Mouse (Mus musculus) adrenal gland, adult (tissue): ENCODE data around the gene Amotl2.

Source experiments
- DNase-seq, 2 experiments: peaks; one replicate each; pipeline ENCODE4 v3.0.0; 2022 to 2023; ENCODE audit warnings: low spot score in 1 of 2; ENCODE audit not compliant: inconsistent age in 2 of 2

Gene Amotl2

DNA sequence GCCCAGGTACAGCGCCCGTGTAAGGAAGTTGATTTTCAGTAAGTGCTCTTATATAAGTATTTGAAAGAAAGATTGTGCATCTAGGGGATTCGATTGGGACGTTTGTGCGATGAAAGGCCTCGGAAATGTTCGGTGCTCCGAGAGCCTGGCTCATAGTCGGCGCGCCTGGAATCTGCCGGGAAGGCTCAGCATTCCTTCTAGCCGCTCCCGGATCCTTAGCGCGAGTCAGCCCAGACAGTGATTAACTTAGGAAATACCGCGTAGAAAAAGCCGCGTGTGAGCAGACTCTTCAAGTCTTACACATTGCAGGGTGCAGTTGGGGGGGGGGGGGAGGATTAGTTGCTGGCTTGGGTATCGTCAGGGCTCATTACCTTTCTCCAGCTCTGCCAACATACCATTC is 2.2 kb downstream of the Amotl2 start:
- no peak for DNase-seq

DNA sequence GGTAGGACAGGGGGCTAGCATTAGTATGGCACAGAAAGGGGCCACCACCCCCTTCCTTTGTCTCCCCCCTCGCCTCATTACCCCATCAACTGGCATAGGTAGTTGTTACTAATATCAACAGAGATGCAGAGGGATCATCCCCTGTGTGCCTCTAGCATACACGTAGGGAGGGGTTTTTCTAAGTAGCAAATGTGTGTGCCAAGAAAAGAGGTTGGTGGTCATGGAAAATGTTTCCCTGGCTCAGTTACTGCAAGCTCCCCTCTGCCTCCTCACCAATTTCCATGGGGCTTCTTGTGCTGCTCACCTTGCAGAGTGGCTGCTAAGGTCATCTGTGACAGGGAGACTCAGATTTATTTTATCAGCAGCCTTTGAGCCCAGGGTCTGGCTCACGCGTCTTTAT is 2.6 kb downstream of the Amotl2 start:
- peak; percentile 44 to 82 for DNase-seq

DNA sequence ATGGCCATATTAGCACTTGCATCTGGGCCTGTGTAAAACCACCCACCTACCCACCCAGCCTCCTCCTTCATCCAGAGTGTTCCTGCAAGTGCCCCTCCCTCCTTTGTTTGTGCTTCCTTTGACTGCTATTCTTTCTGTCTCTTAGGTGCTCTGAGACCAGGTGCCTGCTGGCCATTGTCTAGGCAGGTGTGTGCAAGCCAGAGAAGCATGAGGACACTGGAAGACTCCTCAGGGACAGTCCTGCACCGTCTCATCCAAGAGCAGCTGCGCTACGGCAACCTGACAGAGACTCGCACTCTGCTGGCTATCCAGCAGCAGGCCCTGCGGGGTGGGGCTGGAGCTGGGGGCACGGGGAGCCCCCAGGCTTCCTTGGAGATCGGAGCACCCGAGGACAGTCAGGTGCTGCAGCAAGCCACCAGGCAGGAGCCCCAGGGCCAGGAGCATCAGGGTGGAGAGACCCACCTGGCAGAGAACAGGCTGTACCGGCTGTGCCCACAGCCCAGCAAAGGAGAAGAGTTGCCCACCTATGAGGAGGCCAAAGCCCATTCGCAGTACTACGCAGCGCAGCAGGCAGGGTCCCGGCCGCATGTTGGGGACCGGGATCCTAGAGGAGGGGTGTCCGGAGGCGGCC is 3.6 kb downstream of the Amotl2 start:
- DNase-seq: peak; percentile 35 to 75

DNA sequence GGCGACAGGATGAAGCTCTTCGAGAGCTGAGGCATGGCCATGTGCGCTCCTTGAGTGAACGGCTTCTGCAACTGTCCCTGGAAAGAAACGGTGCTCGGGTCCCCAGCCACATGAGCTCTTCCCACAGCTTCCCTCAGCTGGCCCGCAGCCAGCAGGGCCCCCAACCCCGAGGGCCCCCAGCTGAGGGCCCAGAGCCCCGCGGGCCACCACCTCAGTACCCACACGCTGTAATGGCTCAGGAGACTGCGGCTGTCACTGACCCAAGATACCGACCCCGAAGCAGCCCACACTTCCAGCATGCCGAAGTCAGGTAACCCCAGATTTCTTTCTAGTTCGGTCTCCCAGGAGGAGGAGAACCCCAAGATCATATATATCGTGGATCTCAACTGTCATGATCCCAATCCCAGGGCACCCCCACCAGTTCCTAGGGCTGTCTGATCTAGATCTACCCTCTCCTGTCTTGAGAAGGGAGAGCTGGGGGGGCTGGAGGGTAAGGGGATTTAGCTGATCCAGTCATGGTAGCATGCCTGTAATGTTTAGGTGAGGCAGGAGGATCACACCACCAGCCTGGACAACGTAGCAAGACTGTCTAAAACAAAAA is 4.2 kb downstream of the Amotl2 start:
- peak in 1 of 2 experiments; percentile 66 for DNase-seq

DNA sequence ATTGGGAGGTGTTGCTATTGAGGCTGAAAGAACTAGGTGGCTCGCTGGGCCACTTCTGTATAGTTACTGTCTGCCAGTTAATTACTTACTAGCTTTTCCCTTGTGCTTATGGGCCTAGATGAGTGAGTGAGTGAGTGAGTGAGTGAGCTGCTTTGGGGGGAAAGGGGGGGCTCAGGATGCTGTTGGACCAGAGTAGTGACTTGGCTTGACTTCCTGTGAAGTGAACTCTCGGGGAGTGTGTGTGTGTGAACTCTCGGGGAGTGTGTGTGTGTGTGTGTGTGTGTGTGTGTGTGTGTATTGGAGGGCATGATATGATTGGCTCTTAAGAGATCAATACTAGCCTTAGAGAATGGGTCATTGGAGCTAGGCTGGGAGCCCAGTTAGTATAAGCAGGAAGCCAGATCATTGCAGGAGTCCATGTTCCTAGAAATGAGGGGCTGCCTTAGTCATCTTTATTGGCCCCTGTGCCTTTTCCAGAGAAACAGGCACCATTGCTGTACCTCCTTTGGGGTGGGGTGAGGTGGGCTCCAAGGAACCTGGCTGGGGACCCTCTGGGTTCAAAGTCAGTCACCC is 5.0 kb downstream of the Amotl2 start:
- peak in 1 of 2 experiments; percentile 59 for DNase-seq

DNA sequence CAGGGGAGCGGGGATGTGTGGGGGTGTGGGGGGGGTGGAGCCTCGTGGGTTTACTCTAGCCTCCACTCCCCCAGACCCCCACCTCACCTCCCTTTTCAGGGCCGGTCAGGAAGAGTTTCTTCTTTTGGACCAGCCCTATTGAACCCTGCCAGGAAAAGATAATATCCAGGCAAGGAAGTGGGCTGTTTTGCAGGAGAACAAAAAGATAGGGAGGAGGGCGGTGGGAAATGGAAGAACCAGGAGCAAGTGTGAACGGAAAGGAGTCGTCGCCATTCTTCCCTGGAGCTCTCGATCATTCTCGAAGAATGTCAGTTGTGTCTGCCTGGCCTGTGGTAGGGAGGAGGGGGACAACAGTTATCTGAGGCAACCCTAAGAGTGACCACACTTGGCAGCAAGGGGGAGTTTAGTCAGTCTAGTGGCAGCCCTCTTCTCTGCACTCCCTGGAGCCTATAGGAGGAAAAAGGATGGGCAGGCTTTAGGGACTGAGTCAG is 5.6 kb downstream of the Amotl2 start:
- peak; percentile 40 to 70 for DNase-seq

DNA sequence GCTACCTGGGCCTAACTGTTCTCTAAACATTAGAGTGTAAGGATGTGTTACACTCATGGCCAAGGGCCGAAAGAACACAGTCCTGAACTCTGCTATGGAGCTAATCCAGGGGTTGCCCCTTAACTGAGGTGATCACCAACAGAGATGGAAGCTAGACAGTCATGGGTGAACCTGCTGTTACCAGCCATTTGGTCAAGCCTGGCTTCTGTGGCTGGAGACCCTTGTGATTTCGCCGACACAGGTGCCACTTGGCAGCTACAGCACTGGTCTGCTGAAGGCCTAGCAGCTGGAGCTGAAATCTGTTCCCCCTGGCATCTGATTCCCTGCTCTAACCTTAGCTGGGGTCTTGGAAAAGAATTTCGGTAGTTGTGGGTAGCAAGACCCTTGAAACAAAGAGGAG is 6.3 kb downstream of the Amotl2 start:
- DNase-seq: peak in 1 of 2 experiments; percentile 65

DNA sequence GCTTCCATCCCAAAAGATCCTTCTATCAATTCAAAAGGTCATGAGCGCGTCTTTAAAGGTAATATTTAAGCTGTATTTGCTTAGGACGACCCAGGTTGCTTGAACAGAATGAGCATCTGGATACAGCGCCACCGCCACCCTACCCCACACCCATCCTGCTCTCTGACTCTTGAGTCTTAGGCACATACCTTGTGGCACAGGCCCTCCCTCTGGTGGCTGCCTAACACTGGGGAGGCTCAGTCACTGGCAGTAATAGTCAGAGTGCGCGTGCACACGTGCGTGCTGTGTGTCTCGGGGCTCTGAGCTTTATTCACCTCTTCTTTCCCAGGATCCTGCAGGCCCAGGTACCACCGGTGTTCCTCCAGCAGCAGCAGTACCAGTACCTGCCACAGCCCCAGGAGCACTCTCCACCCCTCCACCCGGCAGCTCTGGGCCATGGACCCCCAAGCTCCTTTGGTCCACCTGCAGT is 6.8 kb downstream of the Amotl2 start:
- DNase-seq: peak; percentile 41 to 69

DNA sequence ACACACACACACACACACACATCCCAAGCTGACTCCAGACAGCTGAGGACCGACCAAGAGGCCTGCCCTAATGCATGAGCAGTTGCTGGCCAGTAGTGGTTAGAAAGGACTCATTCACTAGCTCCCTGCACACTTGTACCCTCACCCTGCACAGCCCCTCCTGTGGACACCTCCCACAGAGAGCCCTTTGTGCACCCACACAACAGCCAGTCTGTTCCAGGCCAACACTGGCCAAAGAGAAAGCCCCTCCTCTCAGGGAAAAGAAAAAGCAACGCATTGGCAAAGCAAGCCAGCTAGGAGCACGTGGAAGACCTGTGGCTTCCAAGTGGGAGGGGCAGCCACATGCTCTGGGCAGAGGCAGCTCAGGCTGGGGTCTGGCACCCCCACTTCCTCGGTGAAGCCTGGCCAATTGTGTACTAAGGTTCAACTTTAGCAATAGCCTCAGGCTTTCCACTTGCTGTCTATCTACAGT is 7.6 kb downstream of the Amotl2 start:
- DNase-seq: peak; percentile 59 to 86

DNA sequence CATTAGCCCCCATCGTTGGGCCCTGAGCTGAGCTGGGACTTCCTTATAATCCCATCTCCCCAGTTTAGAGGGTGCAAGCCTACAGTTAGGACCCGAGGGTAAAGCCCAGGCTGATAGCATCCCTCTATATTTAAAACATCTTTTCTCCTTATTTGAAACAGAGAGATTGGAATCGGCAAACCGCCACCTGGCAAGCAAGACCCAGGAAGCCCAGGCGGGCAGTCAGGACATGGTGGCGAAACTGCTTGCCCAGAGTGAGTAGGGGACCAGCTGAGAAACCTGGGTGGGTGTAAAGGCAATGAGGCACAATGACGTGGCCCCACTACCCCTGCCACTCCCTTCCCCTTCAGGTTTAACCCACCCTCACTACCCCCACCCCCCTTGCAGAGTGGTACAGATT is 8.5 kb downstream of the Amotl2 start:
- peak in 1 of 2 experiments; percentile 74 for DNase-seq

DNA sequence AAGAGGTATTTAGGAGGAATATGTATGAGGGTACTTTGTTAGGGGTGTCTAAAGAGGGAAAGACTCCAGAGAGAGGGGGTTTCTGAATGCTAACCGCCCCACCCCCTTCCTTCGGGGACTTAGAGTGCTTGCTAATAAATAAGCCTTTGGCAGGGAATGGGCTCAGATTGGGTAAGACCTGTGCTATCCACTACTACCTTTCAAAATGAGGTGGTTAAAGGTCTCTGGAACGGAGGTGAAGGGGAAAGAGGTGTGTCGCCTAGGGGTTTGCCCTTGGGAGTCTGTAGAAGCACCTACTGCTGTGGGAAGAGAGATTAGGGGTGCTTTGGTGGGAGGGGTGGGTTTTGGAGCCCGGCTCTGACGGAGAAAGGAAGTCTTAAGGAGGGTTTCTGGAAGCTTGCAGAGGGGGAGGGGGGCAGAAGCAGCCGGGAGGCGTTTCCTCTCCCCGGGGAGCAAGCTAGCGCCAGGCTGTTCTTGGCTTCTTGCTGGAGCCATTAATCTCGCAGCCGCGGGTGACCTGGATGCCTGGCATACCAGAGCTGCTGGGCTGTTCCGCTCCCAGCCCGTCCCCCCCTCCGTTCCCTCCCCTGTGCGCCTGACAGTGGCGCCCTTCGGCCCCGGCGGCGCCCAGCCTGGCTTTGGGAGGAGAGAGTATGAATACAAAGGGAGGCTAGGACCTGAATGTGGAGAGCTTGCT is 9.6 kb downstream of the Amotl2 start:
- peak; percentile 94 to 97 for DNase-seq

DNA sequence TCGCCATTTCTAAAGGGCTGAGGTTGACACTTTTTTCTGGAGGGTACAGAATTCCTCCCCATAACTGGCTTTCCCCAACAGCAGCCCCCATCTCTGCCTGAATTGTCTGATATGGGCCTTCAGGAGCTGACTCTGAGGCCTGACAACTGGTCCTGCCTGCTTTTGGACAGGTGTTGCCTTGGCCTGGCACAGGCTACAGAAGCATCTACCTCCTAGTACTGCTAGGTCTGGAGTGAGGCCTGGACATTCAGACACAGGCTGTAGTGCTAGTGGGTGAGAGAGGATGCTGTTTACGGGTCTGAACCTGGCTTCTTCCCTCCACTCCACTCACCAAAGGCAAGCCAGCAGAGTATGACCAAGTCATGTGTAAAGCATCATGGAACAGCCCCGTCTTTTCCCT is 10.3 kb downstream of the Amotl2 start:
- DNase-seq: peak; percentile 27 to 70

DNA sequence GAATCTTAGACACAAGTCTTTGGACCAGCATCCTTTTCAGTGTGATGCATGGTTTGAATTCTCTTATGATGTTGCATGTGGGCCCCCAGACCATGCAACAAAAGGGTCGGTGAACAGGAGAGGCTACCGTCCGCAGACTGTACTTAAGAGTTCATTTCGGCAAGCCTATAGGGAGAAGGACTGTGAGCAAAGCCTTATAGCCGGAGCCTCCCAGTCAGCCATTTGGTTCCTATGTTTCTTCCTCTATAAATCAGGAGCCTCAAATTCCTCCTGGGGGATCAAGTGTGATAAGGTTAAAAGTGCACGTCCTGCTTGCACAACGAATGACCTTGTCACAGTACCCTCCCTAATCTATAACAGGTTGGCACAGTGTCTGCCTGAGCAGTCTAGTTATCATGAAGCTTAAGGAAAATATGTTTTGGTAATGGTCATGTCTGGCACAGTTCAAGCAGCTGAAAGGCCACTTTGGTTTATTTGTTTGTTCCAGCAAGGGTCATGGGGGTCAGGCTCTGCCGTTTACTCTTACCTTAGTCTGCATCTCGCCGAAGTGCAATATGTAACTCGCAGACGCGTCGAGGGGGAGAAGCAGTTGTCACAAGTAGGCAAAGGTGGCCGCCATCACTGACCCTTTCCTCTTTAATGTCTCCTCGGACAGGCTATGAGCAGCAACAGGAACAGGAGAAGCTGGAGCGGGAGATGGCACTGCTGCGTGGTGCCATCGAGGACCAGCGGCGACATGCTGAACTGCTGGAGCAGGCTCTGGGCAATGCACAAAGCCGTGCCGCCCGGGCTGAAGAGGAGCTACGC is 11.4 kb downstream of the Amotl2 start:
- peak; percentile 30 to 70 for DNase-seq

DNA sequence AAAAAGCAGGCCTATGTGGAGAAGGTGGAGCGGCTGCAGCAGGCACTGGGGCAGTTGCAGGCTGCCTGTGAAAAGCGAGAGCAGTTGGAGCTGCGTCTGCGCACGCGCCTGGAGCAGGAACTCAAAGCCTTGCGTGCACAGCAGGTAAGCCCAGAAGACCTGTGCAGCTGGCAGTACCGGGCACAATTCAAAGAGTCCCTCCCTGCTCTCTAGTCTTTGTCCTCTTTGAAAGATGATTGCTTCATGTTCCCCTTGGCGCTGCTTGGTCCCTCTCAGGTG is 11.9 kb downstream of the Amotl2 start:
- no peak for DNase-seq

DNA sequence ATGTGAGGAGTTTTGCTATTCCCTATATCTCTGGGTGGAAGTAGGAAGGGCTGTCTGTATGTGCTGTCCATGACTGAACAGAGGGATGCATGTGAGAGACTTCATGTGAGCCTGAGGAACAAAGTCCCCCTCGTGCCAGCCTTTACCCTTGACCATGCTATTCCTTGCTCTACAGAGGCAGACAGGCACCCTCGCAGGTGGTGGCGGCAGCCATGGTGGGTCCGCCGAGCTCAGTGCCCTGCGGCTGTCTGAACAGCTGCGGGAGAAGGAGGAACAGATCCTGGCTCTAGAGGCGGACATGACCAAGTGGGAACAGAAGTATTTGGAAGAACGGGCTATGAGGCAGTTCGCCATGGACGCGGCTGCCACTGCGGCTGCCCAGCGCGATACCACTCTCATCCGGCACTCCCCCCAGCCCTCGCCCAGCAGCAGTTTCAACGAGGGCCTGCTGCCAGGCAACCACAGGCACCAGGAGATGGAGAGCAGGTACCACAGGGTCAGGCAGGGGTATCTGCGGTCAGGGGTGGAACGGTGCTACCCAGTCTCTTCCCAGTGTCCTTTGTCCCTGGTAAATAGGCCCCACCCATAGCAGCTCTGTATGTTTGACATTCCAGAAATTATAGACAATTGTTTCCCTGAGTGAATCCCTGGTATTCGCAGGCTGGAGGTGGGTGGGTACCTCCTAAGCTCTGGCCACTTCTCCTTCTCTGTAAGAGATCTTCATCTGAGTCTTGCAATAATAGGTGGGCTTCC is 12.8 kb downstream of the Amotl2 start:
- DNase-seq: peak in 1 of 2 experiments; percentile 55

DNA sequence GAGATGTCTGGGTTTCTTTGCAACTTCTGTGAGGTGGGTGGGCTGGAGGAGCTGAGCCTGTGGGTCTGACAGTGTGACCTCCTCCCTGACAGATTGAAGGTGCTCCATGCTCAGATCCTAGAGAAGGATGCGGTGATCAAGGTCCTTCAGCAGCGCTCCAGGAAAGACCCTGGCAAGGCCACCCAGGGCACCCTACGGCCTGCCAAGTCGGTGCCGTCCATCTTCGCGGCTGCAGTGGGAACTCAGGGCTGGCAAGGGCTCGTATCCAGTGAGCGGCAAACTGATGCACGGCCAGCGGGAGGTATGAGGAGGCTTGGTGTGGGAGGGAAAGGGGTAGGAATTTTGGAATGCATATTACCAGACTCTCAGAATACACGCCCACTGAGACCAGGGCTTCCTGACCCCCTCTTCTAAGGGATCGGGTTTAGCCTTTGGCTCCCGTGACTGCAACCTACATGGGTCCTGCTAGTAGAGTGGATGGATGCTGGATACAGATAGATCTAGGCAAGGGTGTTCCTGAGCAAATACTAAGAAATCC is 13.5 kb downstream of the Amotl2 start:
- peak; percentile 62 to 78 for DNase-seq

DNA sequence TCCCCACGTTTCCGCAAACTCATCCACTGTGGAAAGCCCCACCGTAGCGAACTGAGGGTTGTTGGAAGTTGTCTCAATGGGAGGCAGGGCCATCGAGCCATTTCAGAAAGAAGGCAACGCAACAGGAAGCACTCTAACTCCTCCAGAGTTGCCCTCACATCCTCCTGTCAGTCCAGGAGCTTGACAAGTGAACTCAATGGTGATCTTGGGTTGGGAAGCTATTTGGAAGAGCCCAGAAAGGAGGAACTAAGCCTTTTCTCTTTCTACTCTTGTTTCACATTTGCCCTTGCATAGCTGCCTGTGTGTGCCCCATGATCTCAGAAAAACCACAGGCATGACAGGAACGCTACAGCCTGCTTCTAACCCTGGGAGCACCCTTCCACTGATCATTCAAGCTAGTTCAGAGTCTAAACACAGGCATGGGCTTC is 14.6 kb downstream of the Amotl2 start:
- DNase-seq: peak; percentile 34 to 65

DNA sequence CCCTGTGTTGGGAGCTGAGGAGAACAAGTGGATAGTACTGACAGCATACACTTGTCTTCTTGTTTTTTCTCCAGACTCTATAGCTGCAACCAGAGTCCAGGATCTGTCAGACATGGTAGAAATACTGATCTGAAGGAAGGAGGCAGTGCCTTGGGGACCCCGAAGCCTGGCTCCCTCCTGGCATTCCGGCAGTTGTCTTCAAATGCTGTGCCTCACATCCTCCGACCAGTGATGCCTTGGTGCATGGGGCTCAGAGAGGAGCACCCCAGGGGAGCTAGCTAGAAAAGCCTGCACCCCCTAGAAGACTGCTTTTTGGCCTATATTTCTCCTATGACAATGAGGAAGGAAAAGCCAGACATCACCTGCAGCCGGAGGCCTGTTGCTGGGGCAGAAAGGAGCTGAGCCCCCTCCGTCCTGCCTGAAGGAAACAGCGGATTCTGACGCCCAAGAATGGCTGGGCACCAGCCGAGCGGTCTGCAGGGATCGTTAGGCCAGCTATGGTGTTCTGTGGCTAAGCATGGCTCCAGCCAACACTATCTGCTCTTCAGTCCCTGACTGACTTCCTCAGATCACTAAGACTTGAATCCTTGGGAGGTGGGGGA is 15.2 kb downstream of the Amotl2 start:
- DNase-seq: peak in 1 of 2 experiments; percentile 67

DNA sequence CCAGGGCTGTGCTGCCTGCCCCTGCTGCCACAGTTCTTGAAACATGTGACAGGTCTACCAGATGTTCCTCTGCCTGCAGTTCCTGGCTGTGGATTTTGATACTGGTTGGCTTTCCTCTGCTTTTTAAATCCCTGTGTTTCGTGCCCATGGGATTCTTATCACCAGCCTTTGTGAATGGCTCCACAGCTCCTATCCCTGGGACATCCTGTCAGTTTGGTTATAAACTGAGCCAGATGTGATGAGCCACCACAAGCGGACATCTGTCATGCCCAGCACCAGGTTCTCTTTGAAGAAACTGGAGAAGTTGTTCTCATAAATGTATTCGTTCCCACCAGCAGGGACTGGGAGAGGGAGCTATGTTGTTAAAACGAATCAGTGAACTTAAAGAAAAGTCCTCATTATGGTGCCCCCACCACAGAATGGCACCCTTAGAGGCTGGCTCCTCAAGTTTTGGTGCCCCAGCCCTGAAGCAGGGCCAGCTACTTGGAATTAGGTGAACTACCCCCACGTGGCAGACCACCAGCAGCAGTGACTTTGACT is 15.9 kb downstream of the Amotl2 start:
- peak in 1 of 2 experiments; percentile 64 for DNase-seq
